Mouse (Mus musculus) gastrocnemius, postnatal 36 days (tissue): ENCODE results near the gene Ccdc162. TPM values are rescaled to one million over a fixed set of nuclear protein-coding genes. Genes with fewer than 3 reads are reported as not detected.

Experiments used
- DNase-seq, 2 experiments: peaks; one replicate each; pipeline ENCODE4 v3.0.0; 2022
- intact Hi-C: fragments of 180-260 bp; cut with DNase I; formaldehyde crosslinking; loops from one replicate; pipeline ENCODE4 v1.15.1; 2025
- microRNA-seq, 2 experiments: library from miRNA; unstranded; fragments of <30 nt; microRNA quantifications; one replicate each; pipeline ENCODE4 v1.2.0; 2021
- total RNA-seq, 2 experiments: library from RNA; stranded (reverse); gene quantifications; 2 replicates each; pipeline ENCODE4 v1.2.3; 2021

Gene Ccdc162
- total RNA-seq, 2 experiments from 2014 or later, result 0.46 to 0.62 TPM

GRCm38 (mm10) chr10:41504996-41505395 is 211.4 kb downstream of the Ccdc162 start:
- intact Hi-C loops, result loop anchor here (10.0 kb wide), 2 partner anchors 70 to 200 kb away; partner anchors contain the start of genes Ak9 and Fig4
- DNase-seq, result no peak

- intact Hi-C loops, result loop anchor here (10.0 kb wide), 2 partner anchors 66 to 196 kb away; partner anchors contain the start of genes Ak9 and Fig4
These were observed 215.5 kb downstream of the Ccdc162 start for GRCm38 (mm10) chr10:41500941-41501340.

GRCm38 (mm10) chr10:41491111-41491510 is 225.3 kb downstream of the Ccdc162 start:
- no peak for DNase-seq
- intact Hi-C loops, result no loop called here

More at GRCm38 (mm10) chr10:41500941-41501340, 215.5 kb downstream of the Ccdc162 start:
- peak in 1 of 2 experiments; percentile 39 for DNase-seq

GRCm38 (mm10) chr10:41490518-41490873 is 225.9 kb downstream of the Ccdc162 start:
- no peak for DNase-seq
- intact Hi-C loops, result no loop called here

- peak; percentile 91 to 97 for DNase-seq
- intact Hi-C loops, result no loop called here
These were observed 226.5 kb downstream of the Ccdc162 start, which contains the start of the genes Smpd2 and Ppil6 for GRCm38 (mm10) chr10:41489708-41490517. Gene Smpd2 (minus strand): TSS chr10:41490369. Gene Ppil6 (plus strand): TSS chr10:41490439.

GRCm38 (mm10) chr10:41489294-41489693 is 227.1 kb downstream of the Ccdc162 start:
- no peak for DNase-seq
- intact Hi-C loops, result no loop called here

GRCm38 (mm10) chr10:41488877-41489276 is 227.6 kb downstream of the Ccdc162 start:
- intact Hi-C loops, result no loop called here
- DNase-seq, result no peak

Small RNA genes lying within 50 kb of the gene (microRNA-seq; reads per million reads assigned to microRNA genes)
- gene Mir3473b, result 0 reads per million in 2 experiments

Other genes with a start within 250 kb of the Ccdc162 start
- 1 to 10 TPM; 5.0 to 5.1 TPM for gene Mical1, start 240.3 kb downstream of the Ccdc162 start, total RNA-seq
- 10 to 100 TPM; 10.7 to 11.4 TPM for gene Smpd2, start 226.3 kb downstream of the Ccdc162 start, total RNA-seq
- not detected for gene Ppil6, start 226.2 kb downstream of the Ccdc162 start, total RNA-seq
- gene Cd164, start 197.2 kb downstream of the Ccdc162 start, total RNA-seq, result 100 to 1,000 TPM; 122 to 130 TPM
- 1 to 10 TPM; 2.0 to 2.9 TPM for gene Cep57l1, start 93.2 kb upstream of the Ccdc162 start, total RNA-seq
- 10 to 100 TPM; 17.0 to 32.6 TPM for gene Sesn1, start 93.3 kb upstream of the Ccdc162 start, total RNA-seq